Comparison of ENCODE assay signal across 27 mouse cellular contexts in genomic region chr2:44353594-44353993, GRCm38 (mm10).
"Had no signal": no experiment of that assay in that cellular context is flagged by ENCODE, and none has a peak within 500 bp of the region (broad histone marks: within the 10 kb centered on the region; RNA-seq: fewer than 3 reads in every experiment).

No protein-coding gene starts in this region.

- H3K36me3 ChIP-seq: heart, embryonic 10.5 days; heart, embryonic 12.5 days; hindbrain, embryonic 10.5 days; hindbrain, embryonic 13.5 days; hindbrain, embryonic 15.5 days; kidney, embryonic 15.5 days; limb, embryonic 13.5 days; limb, embryonic 15.5 days; liver, embryonic 12.5 days had no signal

- H3K4me1 ChIP-seq: hindbrain, embryonic 13.5 days; hindbrain, embryonic 15.5 days had no signal

- H3K9ac ChIP-seq: heart, embryonic 12.5 days; hindbrain, embryonic 13.5 days; hindbrain, embryonic 15.5 days; kidney, embryonic 15.5 days; limb, embryonic 13.5 days; limb, embryonic 15.5 days; liver, embryonic 12.5 days; liver, embryonic 14.5 days had no signal

- ATAC-seq: hindbrain, postnatal 0 days; intestine, embryonic 16.5 days had no signal

- H3K27me3 ChIP-seq: heart, embryonic 12.5 days; hindbrain, embryonic 13.5 days; hindbrain, embryonic 15.5 days; kidney, embryonic 15.5 days; limb, embryonic 13.5 days; limb, embryonic 15.5 days; liver, embryonic 12.5 days had no signal

- H3K9me3 ChIP-seq: heart, embryonic 10.5 days; heart, embryonic 12.5 days; hindbrain, embryonic 10.5 days; hindbrain, embryonic 13.5 days; hindbrain, embryonic 15.5 days; kidney, embryonic 15.5 days; limb, embryonic 13.5 days; limb, embryonic 15.5 days; liver, embryonic 12.5 days had no signal

- H3K4me3 ChIP-seq: gastrocnemius, adult 2 months; heart, embryonic 10.5 days; heart, embryonic 12.5 days; hindbrain, embryonic 10.5 days; hindbrain, embryonic 13.5 days; hindbrain, embryonic 15.5 days; kidney, embryonic 15.5 days; limb, embryonic 13.5 days; limb, embryonic 15.5 days; liver, embryonic 12.5 days had no signal

- H3K4me2 ChIP-seq: heart, embryonic 12.5 days; hindbrain, embryonic 13.5 days; hindbrain, embryonic 15.5 days; kidney, embryonic 15.5 days; limb, embryonic 13.5 days; limb, embryonic 15.5 days; liver, embryonic 12.5 days had no signal

- DNase-seq: gastrocnemius, adult 2 months; gastrocnemius, postnatal 10 days; gastrocnemius, postnatal 25 days; heart, adult 18-20 months; heart, postnatal 10 days; heart, postnatal 4 days; kidney, adult 11 months; kidney, adult 2 months; kidney, adult 9 months; kidney, postnatal 14 days; kidney, postnatal 36 days; layer of hippocampus, adult 9-11 months; layer of hippocampus, postnatal 36 days; left cerebral cortex, postnatal 4 days had no signal

- H3K27ac ChIP-seq: gastrocnemius, adult 2 months; heart, embryonic 10.5 days; hindbrain, embryonic 10.5 days; hindbrain, embryonic 13.5 days; hindbrain, embryonic 15.5 days; hindbrain, postnatal 0 days; kidney, embryonic 15.5 days; kidney, postnatal 0 days; limb, embryonic 13.5 days; limb, embryonic 15.5 days; liver, embryonic 12.5 days; liver, embryonic 14.5 days had no signal
